Mouse (Mus musculus) neural tube, embryonic 12.5 days (tissue): ENCODE results near the gene Irs2. TPM values are rescaled to one million over a fixed set of nuclear protein-coding genes. Genes with fewer than 3 reads are reported as not detected.

Source experiments
- ATAC-seq: fragments of 200-750 bp; cut with Nextera tagmentation; 2 replicates; pipeline ENCODE4 v1.8.0; 2017; ENCODE audit warnings: low read depth, mild to moderate bottlenecking, moderate TSS enrichment, moderate library complexity; ENCODE audit not compliant: low FRiP score
- H3K27ac ChIP-seq: fragments of 300-500 bp; sonication (generic); 2 replicates; pipeline ENCODE4 v1.5.1; 2016
- H3K27me3 ChIP-seq: fragments of 300-500 bp; sonication (generic); replicated peaks from 2 replicates; pipeline ENCODE4 v1.6.1; 2016; ENCODE audit warnings: mild to moderate bottlenecking
- H3K36me3 ChIP-seq: fragments of 300-500 bp; sonication (generic); 2 replicates; pipeline ENCODE4 v1.6.1; 2016; ENCODE audit warnings: mild to moderate bottlenecking
- H3K4me1 ChIP-seq: fragments of 300-500 bp; sonication (generic); 2 replicates; pipeline ENCODE4 v1.6.1; 2016
- H3K4me2 ChIP-seq: fragments of 300-500 bp; sonication (generic); replicated peaks from 2 replicates; pipeline ENCODE4 v1.6.1; 2016; ENCODE audit warnings: mild to moderate bottlenecking
- H3K4me3 ChIP-seq: fragments of 300-500 bp; sonication (generic); 2 replicates; pipeline ENCODE4 v1.5.1; 2016
- H3K9ac ChIP-seq: fragments of 300-500 bp; sonication (generic); 2 replicates; pipeline ENCODE4 v1.6.1; 2016; ENCODE audit warnings: mild to moderate bottlenecking
- H3K9me3 ChIP-seq: fragments of 300-500 bp; sonication (generic); 2 replicates; pipeline ENCODE4 v1.6.1; 2016; ENCODE audit warnings: mild to moderate bottlenecking
- WGBS: fragments of 180-500 bp; shearing (Covaris S2); methylation state at CpG from one replicate; pipeline ENCODE4 v1.1.7; 2016; 5-methylcytosine and 5-hydroxymethylcytosine counted together
- polyA plus RNA-seq: library from polyadenylated mRNA; unstranded; fragments of >200 nt; fragmentation: Nextera tagmentation; extraction: Ambion mirVana; gene quantifications from 2 replicates; pipeline ENCODE4 v1.2.1, GENCODE M21; 2016

The Irs2 gene
- polyA plus RNA-seq, 1 experiment from 2014 or later = 9.5 TPM

DNA sequence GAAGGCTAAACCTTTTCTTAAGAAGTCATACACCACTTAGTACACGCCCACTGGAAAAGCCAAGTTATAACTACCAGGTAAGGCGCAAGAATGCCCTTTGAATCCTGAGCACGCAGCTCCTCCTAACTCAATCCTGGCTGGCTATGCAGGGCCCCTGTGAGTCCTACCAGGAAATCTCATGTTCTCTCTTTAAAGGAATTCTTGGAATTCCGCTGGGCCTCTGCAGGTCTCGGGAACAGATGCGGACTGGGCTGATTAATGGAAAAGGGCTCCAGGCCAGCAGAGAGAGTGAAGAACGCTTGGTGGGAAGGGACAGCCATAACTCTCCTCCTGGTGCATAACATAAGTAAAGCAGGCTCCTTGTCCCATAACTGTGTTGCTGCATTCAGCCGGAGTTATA lies 46.3 kb downstream of the Irs2 start:
- 14% methylated on average over 8 of the region's 8 CpGs for WGBS
- Histone ChIP-seq H3K27me3 (no peaks in the 10 kb centered on the region), H3K27ac (no peak overlapping the region), H3K4me2 (peak overlapping the region; percentile 2; the same call in 1 of the 2 replicates), H3K36me3 (no peaks in the 10 kb centered on the region), H3K4me1 (peaks cover 35% of the 10 kb centered on the region), H3K9ac (no peak overlapping the region), H3K4me3 (no peak overlapping the region), H3K9me3 (no peaks in the 10 kb centered on the region)
- ATAC-seq = no peak

DNA sequence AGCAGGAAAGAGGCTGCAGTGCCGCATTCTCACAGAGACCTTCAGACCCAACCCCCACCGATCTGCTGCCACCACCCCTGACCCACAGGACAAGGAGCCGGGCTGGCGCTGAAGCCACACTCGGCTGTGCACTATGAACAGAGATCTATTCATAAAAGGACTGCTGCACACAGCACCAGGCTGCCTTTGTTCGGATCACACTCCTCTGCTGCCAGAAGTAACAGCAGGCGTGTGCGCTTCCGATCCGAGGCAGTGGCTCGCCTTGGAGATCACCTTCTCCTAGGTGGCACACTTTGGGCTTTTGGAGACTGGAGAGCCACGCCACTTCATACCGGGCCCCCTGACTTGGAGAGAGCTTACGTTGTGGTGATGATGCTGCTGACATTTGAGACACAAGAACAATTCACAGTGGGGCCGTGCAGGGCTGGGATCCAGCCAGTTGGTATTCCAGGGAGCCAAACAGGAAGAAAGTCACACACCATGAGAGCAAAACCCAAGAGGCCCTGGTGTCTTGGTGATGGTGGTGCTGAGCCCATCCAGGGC lies 47.9 kb downstream of the Irs2 start:
- Histone ChIP-seq H3K9ac (no peak overlapping the region; the same call in 1 of the 2 replicates), H3K27ac (no peak overlapping the region), H3K27me3 (no peaks in the 10 kb centered on the region), H3K9me3 (no peaks in the 10 kb centered on the region), H3K4me1 (peaks cover 30% of the 10 kb centered on the region), H3K36me3 (no peaks in the 10 kb centered on the region), H3K4me3 (peak overlapping the region; percentile 7; the same call in 1 of the 2 replicates), H3K4me2 (peak overlapping the region; percentile 50)
- 11% methylated on average over 15 of the region's 15 CpGs for WGBS
- peak; percentile 72 for ATAC-seq

DNA sequence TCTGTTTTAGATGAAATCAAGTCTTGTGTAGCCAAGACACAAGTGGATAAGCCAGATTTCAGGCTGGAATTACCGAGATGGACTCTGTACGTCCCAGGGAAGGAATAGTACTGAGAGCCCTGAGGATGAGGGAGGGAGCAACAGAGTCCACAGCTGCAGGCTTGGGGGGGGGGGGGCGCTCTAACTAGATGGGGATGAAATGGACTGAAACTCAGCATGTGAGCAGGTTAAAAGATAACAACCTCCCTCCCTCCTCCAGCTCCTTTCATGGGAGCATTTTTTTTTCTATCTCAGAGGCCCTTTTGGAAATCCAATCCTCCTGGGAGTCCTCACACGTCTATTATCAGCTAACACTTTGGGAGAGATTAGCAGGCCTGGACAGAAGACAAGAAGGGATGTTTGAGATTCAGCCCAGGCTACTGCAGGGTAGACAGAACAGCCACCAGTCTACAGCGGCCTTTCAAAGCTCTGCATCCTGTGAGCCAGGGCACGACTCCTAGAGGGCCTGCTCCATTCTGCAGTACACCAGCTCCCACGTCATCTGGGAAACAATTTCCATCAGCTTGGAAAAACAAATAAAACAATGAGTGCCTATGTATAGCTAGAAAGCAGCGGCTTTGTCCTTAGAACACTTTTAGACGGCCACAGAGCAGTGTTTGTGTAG lies 50.8 kb downstream of the Irs2 start:
- Histone ChIP-seq H3K4me1 (peaks cover 40% of the 10 kb centered on the region), H3K9me3 (no peaks in the 10 kb centered on the region), H3K9ac (no peak overlapping the region), H3K4me2 (no peak overlapping the region), H3K27ac (no peak overlapping the region), H3K36me3 (no peaks in the 10 kb centered on the region), H3K4me3 (no peak overlapping the region), H3K27me3 (no peaks in the 10 kb centered on the region)
- ATAC-seq = no peak
- 40% methylated on average over 9 of the region's 9 CpGs for WGBS

GRCm38 (mm10) chr8:10953346-10954053 lies 54.8 kb downstream of the Irs2 start:
- no peak overlapping the region for H3K9ac ChIP-seq
- H3K27ac ChIP-seq = no peak overlapping the region
- 30% methylated on average over 11 of the region's 11 CpGs for WGBS
- H3K4me3 ChIP-seq = no peak overlapping the region
- no peaks in the 10 kb centered on the region for H3K9me3 ChIP-seq
- H3K36me3 ChIP-seq = no peaks in the 10 kb centered on the region
- 0 out of 2 replicates have a peak, but pooled peaks cover 2% of the 10 kb centered on the region for H3K27me3 ChIP-seq
- H3K4me2 ChIP-seq = no peak overlapping the region
- ATAC-seq = peak; percentile 72
- peaks cover 18% of the 10 kb centered on the region for H3K4me1 ChIP-seq

DNA sequence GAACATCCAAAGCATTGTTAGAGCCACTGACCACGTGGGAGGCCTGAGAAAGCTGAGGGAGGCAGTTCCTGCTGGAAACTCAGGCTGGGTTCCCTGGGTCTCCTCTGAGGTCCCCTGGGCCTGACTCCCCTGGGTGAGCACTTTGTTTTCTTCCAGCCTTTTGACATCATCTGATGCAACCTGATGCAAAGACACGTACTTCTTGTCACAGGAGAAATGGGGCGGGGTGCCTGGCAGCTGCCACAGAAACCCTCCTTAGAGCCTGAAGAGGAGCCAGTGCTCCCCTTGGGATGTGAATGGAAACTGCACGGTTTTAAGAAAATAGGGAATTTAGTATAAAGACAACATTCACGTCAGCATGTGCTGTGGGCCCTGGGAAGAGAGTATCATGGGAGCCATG lies 55.6 kb downstream of the Irs2 start:
- no peaks in the 10 kb centered on the region for H3K9me3 ChIP-seq
- 0 out of 2 replicates have a peak, but pooled peaks cover 8% of the 10 kb centered on the region for H3K27me3 ChIP-seq
- H3K9ac ChIP-seq = no peak overlapping the region
- 45% methylated on average over 5 of the region's 5 CpGs for WGBS
- peaks cover 18% of the 10 kb centered on the region for H3K4me1 ChIP-seq
- H3K4me2 ChIP-seq = no peak overlapping the region
- H3K36me3 ChIP-seq = no peaks in the 10 kb centered on the region
- no peak overlapping the region for H3K4me3 ChIP-seq
- no peak for ATAC-seq
- H3K27ac ChIP-seq = no peak overlapping the region

DNA sequence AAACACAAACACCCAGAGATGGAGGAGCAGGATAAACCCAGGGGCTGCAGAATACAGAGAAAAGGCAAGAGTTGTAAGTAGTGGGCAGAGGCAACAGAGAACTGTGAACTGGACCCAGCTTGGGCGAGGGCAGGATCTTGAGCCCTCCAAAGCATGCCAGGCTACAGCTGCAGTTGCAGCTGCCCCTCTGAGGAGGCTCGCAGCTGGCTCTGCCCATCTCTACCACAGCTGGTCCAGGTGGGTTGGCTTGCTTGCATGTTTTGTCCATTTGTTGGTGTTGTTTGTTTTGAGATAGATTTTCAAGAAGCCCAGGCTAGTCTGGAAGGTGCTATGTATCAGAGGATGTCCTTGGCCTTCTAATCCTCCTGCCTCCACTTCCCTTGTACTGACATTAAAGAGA lies 56.0 kb downstream of the Irs2 start:
- no peak for ATAC-seq

GRCm38 (mm10) chr8:10951567-10951966 lies 56.7 kb downstream of the Irs2 start:
- H3K27me3 ChIP-seq = 0 out of 2 replicates have a peak, but pooled peaks cover 8% of the 10 kb centered on the region
- H3K27ac ChIP-seq = no peak overlapping the region
- H3K9me3 ChIP-seq = no peaks in the 10 kb centered on the region
- no peak overlapping the region for H3K4me3 ChIP-seq
- no peak overlapping the region for H3K9ac ChIP-seq
- H3K4me2 ChIP-seq = no peak overlapping the region
- no peak for ATAC-seq
- H3K36me3 ChIP-seq = no peaks in the 10 kb centered on the region
- peaks cover 23% of the 10 kb centered on the region for H3K4me1 ChIP-seq
- WGBS = 72% methylated on average over 4 of the region's 4 CpGs

More for the DNA sequence above, 56.0 kb downstream of the Irs2 start:
- Histone ChIP-seq H3K36me3 (no peaks in the 10 kb centered on the region), H3K27me3 (0 out of 2 replicates have a peak, but pooled peaks cover 8% of the 10 kb centered on the region), H3K4me2 (no peak overlapping the region), H3K9me3 (no peaks in the 10 kb centered on the region), H3K9ac (no peak overlapping the region), H3K4me1 (peaks cover 18% of the 10 kb centered on the region), H3K27ac (no peak overlapping the region), H3K4me3 (no peak overlapping the region)
- 92% methylated on average over 2 of the region's 2 CpGs for WGBS

- Histone ChIP-seq H3K4me3 (no peak overlapping the region), H3K36me3 (no peaks in the 10 kb centered on the region), H3K4me2 (peak overlapping the region; percentile 54), H3K4me1 (peaks cover 17% of the 10 kb centered on the region), H3K27ac (no peak overlapping the region; the same call in 1 of the 2 replicates), H3K9ac (0 out of 2 replicates have a peak overlapping the region, but pooled peaks have one; percentile 9), H3K27me3 (0 out of 2 replicates have a peak, but pooled peaks cover 8% of the 10 kb centered on the region), H3K9me3 (no peaks in the 10 kb centered on the region)
- ATAC-seq = peak; percentile 65; the same call in 1 of the 2 replicates
- WGBS = 1% methylated on average over 23 of the region's 23 CpGs
Measured at GRCm38 (mm10) chr8:10945939-10946740, 62.1 kb downstream of the Irs2 start.

DNA sequence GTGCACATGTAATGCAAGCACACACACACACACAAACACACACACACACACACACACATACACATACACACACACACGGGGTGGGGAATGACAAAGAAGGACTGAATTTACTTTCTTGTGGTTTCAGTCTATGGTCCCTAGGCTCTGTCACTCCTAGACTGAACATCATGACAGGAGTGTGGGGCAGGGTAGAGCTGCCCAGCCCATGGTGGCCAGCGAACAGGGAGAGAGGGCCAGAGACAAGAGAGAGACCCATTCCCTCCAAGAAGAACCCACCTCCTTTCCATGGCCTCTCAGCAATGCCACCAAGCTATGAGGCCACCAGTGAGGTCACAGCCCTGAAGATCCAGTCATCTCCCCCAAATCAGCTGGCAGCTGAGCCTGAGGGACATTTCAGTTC lies 62.8 kb downstream of the Irs2 start:
- Histone ChIP-seq H3K4me2 (peak overlapping the region; percentile 54; the same call in 1 of the 2 replicates), H3K4me1 (peaks cover 17% of the 10 kb centered on the region), H3K27ac (no peak overlapping the region), H3K9ac (no peak overlapping the region), H3K27me3 (0 out of 2 replicates have a peak, but pooled peaks cover 6% of the 10 kb centered on the region), H3K4me3 (no peak overlapping the region), H3K36me3 (no peaks in the 10 kb centered on the region), H3K9me3 (no peaks in the 10 kb centered on the region)
- WGBS = 54% methylated on average over 2 of the region's 2 CpGs
- ATAC-seq = no peak

GRCm38 (mm10) chr8:10943314-10944060 lies 64.8 kb downstream of the Irs2 start:
- Histone ChIP-seq H3K4me2 (no peak overlapping the region), H3K27me3 (0 out of 2 replicates have a peak, but pooled peaks cover 6% of the 10 kb centered on the region), H3K27ac (no peak overlapping the region), H3K36me3 (no peaks in the 10 kb centered on the region), H3K9ac (no peak overlapping the region), H3K9me3 (no peaks in the 10 kb centered on the region), H3K4me3 (no peak overlapping the region), H3K4me1 (peaks cover 23% of the 10 kb centered on the region)
- 83% methylated on average over 9 of the region's 9 CpGs for WGBS
- no peak for ATAC-seq

DNA sequence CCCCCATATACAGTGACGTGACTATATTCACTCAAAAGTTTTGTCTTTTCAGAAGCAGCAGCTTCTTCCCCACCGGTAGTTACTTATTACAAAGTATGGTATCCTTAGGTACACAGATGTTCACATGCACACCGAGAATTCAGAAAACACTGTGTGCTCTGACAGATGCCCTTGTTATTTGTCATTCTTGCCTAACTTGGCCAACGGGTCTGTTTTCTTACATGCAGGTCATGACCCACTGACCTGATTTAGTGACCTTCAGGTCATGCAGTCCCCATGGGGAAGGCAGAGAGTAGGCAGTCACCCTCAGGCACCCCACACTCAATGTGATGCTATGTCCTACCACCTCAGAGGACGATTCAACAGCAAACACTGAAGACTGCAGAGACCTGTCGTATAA lies 68.4 kb downstream of the Irs2 start:
- Histone ChIP-seq H3K4me3 (no peak overlapping the region), H3K9me3 (no peaks in the 10 kb centered on the region), H3K27ac (no peak overlapping the region), H3K27me3 (no peaks in the 10 kb centered on the region), H3K4me1 (peaks cover 6% of the 10 kb centered on the region; the same call in 1 of the 2 replicates), H3K9ac (no peak overlapping the region), H3K4me2 (no peak overlapping the region), H3K36me3 (no peaks in the 10 kb centered on the region)
- WGBS = 27% methylated on average over 6 of the region's 6 CpGs
- ATAC-seq = no peak
